Mouse (Mus musculus) frontal cortex, postnatal 25 days (tissue): ENCODE measurements at regions not wholly inside any gene's neighbourhood (a gene's known extent, or its start where the extent isn't known, plus 50 kb on each side); places are given as distances from the start of the nearest gene placed in this dataset.
A peak's percentile ranks its signal among the peaks of the same experiment; 100 is the strongest.

ENCODE experiments used
- DNase-seq, 2 experiments: peaks; one replicate each; pipeline ENCODE4 v3.0.0; 2022; ENCODE audit warnings: low spot score in 2 of 2

GRCm38 (mm10) chr13:101508331-101508730, 259.7 kb downstream of the Pik3r1 start:
- no peak for DNase-seq

- no peak for DNase-seq
These were observed 261.3 kb downstream of the Pik3r1 start for GRCm38 (mm10) chr13:101506696-101507095.

GRCm38 (mm10) chr13:101505054-101505453, 263.0 kb downstream of the Pik3r1 start:
- no peak for DNase-seq

- no peak for DNase-seq
These were observed 263.8 kb downstream of the Pik3r1 start for GRCm38 (mm10) chr13:101504241-101504640.

GRCm38 (mm10) chr13:101501845-101502284, 266.2 kb downstream of the Pik3r1 start:
- DNase-seq: no peak

- no peak for DNase-seq
These were observed 267.0 kb downstream of the Pik3r1 start for GRCm38 (mm10) chr13:101501061-101501460.

- DNase-seq: no peak
These were observed 276.2 kb downstream of the Pik3r1 start for GRCm38 (mm10) chr13:101491835-101492234.

- DNase-seq: peak in 1 of 2 experiments; percentile 37
These were observed 277.1 kb downstream of the Pik3r1 start for GRCm38 (mm10) chr13:101490961-101491360.

GRCm38 (mm10) chr13:101487621-101488020, 280.4 kb downstream of the Pik3r1 start:
- DNase-seq: peak in 1 of 2 experiments; percentile 48

- no peak for DNase-seq
These were observed 282.2 kb downstream of the Pik3r1 start for GRCm38 (mm10) chr13:101485823-101486222.

GRCm38 (mm10) chr13:101483816-101484215, 284.2 kb downstream of the Pik3r1 start:
- no peak for DNase-seq

- DNase-seq: no peak
These were observed 286.3 kb downstream of the Pik3r1 start for GRCm38 (mm10) chr13:101481551-101482184.

GRCm38 (mm10) chr13:101479297-101479652, 288.7 kb downstream of the Pik3r1 start:
- DNase-seq: no peak

GRCm38 (mm10) chr13:101478608-101479296, 289.3 kb downstream of the Pik3r1 start:
- DNase-seq: no peak

GRCm38 (mm10) chr13:101473349-101473748, 294.7 kb downstream of the Pik3r1 start:
- DNase-seq: no peak

GRCm38 (mm10) chr13:101470560-101471247, 297.3 kb downstream of the Pik3r1 start:
- no peak for DNase-seq

GRCm38 (mm10) chr13:101465748-101466127, 302.3 kb downstream of the Pik3r1 start:
- no peak for DNase-seq

GRCm38 (mm10) chr13:101464928-101465747, 302.9 kb downstream of the Pik3r1 start:
- no peak for DNase-seq

GRCm38 (mm10) chr13:101456926-101457325, 311.1 kb downstream of the Pik3r1 start:
- no peak for DNase-seq

GRCm38 (mm10) chr13:101454276-101454675, 313.7 kb downstream of the Pik3r1 start:
- DNase-seq: no peak

- no peak for DNase-seq
These were observed 317.5 kb downstream of the Pik3r1 start for GRCm38 (mm10) chr13:101450501-101450900.

- DNase-seq: no peak
These were observed 328.5 kb downstream of the Pik3r1 start for GRCm38 (mm10) chr13:101439517-101439916.
